Mouse (Mus musculus): ENCODE data around the gene Perm1.

The Perm1 gene

DNA sequence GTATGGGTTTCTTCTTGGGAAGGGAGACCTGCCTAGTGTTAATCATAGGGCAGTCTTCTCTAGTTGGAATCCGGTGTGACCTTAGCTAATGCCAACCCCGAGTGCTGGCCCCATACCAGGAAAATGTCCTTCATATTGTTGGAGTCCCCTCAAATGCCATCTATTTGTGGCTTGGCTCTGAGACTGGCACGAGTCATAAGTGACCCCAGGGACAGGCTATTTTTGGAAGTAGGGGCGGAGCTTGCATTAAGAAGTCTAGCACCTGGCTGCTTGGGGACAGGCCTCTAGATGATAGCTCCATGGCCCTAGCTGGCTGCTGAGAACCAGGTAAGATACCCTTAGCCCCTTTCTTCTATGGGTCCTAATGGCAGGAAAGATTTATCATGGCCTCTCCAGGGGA is at the start of gene Perm1:
Gene Perm1 (plus strand): TSS at position 220 of the 400 bp plus-strand sequence.
- no peak for DNase-seq (ENCODE audit: low spot score in 2 of 2)

GRCm38 (mm10) chr4:156166477-156166876 is 49.2 kb upstream of the Perm1 start:
- no peak for DNase-seq (ENCODE audit: low spot score in 2 of 2)

- no peak for DNase-seq (ENCODE audit: low spot score in 2 of 2)
These were observed 47.1 kb upstream of the Perm1 start for GRCm38 (mm10) chr4:156168611-156169010.

DNA sequence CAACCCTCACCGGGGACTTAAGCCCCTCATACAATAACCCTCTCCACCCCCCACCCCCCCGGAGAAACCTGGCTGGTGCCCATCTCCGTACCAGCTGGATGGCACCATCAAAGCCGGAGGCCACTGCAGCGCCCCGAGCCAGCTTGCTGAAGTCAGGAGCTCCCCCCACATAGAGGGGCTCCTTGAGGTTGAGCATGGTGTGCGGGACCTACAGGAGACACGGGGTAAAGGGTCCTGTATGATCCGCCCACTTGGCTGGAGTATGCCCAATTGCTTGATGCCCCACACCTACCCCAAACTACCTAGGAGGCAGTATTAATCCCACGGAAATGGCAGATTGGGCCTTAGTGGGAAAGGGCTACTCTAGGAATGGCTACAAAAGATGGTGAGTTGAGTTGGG is 46.5 kb upstream of the Perm1 start:
- no peak for DNase-seq (ENCODE audit: low spot score in 2 of 2)

GRCm38 (mm10) chr4:156171828-156172227 is 43.8 kb upstream of the Perm1 start:
- DNase-seq (ENCODE audit: low spot score in 2 of 2) = no peak

GRCm38 (mm10) chr4:156177630-156178029 is 38.0 kb upstream of the Perm1 start:
- DNase-seq (ENCODE audit: low spot score in 2 of 2) = no peak

GRCm38 (mm10) chr4:156183747-156184146 is 31.9 kb upstream of the Perm1 start:
- no peak for DNase-seq (ENCODE audit: low spot score in 2 of 2)

- DNase-seq (ENCODE audit: low spot score in 2 of 2) = no peak
These were observed 31.2 kb upstream of the Perm1 start for GRCm38 (mm10) chr4:156184291-156184954.

- DNase-seq (ENCODE audit: low spot score in 2 of 2) = no peak
These were observed 30.2 kb upstream of the Perm1 start for GRCm38 (mm10) chr4:156185456-156185949.

DNA sequence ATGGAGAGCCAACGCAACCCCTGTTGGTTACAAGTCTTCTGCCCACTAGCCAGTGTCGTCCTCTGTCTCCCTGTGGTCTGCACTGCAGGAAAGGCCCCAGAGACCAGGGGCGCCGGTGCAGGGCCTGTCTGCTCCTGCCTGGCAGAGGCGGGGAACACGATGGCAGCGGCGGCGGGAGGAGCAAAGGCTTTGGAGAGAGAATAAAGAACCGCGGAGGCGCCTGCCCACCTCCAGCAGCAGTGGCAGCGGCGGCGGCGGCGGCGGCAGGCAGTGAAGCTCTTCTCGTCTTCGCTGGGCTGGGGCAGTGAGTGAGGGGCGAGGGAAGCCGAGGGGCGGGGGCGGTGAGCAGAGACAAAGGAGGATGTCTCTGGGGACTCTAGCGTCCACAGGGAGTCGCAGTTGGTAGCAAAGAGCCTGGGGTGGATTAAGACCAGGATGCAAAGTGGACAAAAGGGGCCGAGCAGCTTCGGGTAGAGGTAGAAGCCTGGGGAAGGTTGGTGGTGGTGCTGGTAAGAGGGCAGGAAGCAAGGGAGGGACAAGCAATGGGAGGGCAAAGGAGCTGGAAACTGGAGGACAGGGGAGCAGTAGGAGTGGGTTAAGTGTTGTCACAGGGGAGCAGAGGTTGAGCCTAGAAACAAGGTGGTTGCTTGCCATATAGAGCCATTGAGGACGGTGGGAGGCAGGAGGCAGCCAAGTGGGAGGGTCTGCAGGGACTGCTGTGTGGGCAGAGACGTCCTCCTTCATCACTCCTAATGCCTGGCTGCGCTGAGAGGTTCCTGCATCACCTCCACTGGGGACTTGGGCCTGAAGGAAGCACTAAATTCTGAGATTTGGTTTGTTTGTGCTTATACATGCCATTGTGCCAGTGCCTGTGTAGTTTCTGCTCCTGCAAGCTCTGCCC is 29.5 kb upstream of the Perm1 start:
- DNase-seq (ENCODE audit: low spot score in 2 of 2) = peak; percentile 66 to 76

GRCm38 (mm10) chr4:156188162-156188810 is 27.4 kb upstream of the Perm1 start:
- no peak for DNase-seq (ENCODE audit: low spot score in 2 of 2)

DNA sequence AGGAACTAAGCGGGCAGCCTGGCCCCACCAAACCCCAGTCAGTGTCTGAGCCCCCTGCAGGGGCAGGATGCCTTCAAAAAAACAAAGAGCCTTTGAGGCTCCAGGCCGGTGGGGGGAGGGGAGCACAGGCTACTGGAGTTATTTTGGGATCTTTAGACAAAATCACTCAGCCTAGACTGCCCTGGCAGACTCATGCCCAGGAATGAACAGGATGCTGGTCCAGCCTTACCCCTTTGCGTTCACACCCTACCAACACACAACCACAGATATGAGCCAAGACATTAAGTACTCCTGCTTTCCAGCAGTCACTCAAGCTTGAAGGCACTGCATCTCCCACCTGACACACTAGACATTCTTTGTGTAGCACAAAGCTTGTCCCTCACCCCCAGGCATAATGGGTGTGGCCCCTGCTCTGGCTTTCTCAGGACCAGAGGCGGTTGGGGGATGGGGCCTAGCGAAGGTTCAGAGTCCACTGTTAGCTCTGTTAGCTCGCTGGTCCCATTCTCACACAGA is 26.8 kb upstream of the Perm1 start:
- no peak for DNase-seq (ENCODE audit: low spot score in 2 of 2)

- no peak for DNase-seq (ENCODE audit: low spot score in 2 of 2)
These were observed 23.1 kb upstream of the Perm1 start for GRCm38 (mm10) chr4:156192421-156193199.

DNA sequence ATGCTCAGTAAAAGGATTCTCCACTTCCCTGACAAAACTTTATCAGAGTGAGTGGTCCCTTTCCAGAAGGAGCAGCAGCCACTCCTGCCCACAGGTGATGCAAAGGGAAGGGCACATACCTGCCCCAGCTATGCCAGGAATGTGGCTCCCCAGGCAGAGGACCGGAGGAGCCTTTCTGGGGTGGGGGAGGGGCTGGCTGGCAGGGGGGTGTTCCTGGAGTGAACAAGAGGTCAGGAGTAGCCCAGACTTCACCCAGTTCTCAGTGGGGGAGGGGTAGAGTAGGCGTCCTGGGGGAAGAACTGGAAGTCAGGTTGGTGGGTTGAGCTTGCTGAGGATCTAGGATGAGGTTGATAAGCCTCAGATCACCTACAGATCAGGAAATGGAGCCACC is 22.5 kb upstream of the Perm1 start:
- no peak for DNase-seq (ENCODE audit: low spot score in 2 of 2)

DNA sequence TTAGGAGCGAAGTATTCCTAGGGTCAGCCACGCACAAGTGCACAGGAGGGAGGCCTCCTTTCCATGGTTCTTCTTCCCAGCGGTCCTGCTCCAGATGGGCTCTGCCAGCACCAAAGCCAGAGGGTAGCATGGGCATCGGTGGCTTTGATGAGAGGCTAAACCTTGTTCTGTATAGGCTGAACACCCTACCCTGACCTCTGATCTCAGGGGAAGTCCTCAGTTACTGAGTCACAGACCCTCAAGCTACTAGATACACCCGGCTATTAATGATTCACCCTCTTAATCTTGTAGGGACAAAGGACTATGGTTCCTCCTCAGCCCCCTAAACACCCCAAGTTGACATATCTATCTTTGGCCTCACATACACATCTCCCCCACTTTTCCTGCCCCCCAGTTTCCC is 21.8 kb upstream of the Perm1 start:
- DNase-seq (ENCODE audit: low spot score in 2 of 2) = no peak

DNA sequence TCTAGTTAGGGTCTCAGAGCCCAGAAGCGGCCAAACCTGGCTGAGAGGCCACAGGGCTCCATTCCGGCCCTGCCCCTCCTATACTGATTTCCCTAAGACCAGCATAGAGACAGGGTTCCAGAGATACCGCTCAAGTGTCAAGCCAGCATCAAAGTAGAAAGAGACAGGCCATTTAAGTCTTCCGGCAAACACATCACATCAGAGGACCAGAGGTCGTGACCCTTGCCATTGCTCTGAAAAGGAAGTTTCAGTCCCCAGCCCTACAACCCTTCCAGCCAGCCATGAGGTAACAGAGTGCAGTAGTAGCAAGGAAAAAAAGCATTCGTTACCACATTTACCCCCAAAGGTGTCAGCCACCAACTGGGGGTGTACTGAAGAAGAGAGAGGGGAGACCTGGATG is 21.3 kb upstream of the Perm1 start:
- DNase-seq (ENCODE audit: low spot score in 2 of 2) = no peak

- no peak for DNase-seq (ENCODE audit: low spot score in 2 of 2)
These were observed 19.5 kb upstream of the Perm1 start for GRCm38 (mm10) chr4:156195927-156196870.

GRCm38 (mm10) chr4:156197131-156197828 is 18.4 kb upstream of the Perm1 start, which contains the start of gene Agrn:
Gene Agrn, minus strand, starts transcription at chr4:156197488.
- DNase-seq (ENCODE audit: low spot score in 2 of 2) = no peak

DNA sequence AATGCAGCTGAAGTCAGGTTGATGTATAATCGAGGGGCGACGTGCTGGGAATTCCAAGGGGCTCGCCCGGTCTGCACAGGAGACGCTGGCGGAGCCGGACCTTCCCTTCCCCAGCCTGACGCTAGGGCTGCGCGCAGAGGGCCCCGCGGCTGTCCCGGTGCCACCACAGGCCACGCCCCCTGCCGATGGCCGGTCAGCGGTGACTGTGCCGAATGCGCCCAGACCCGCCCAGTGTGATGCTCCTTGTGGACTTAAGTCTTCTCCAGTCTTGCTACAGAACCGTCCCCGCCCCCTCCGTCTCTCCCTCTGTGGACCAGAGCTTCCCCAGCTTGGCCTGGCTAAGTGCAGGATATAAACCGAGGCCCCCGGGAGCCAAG is 17.9 kb upstream of the Perm1 start:
- DNase-seq (ENCODE audit: low spot score in 2 of 2) = peak in 1 of 2 experiments; percentile 68
